Mouse (Mus musculus) lung, postnatal 0 days (tissue): ENCODE measurements around the gene Syce2. TPM values are rescaled to one million over a fixed set of nuclear protein-coding genes. Genes with fewer than 3 reads are reported as not detected.

Experiments used
- ATAC-seq: fragments of 200-750 bp; cut with Nextera tagmentation; 2 replicates; pipeline ENCODE4 v1.8.0; 2017; ENCODE audit warnings: moderate library complexity
- DNase-seq: peaks from one replicate; pipeline ENCODE4 v3.0.0-alpha.2; 2016; ENCODE audit warnings: low spot score
- H3K27ac ChIP-seq: fragments of 300-500 bp; sonication (generic); 2 replicates; pipeline ENCODE4 v1.5.1; 2014; ENCODE audit warnings: antibody characterized with exemption, mild to moderate bottlenecking, low read length, mixed read lengths
- H3K27me3 ChIP-seq: fragments of 300-500 bp; sonication (generic); replicated peaks from 2 replicates; pipeline ENCODE4 v1.6.1; 2014; ENCODE audit warnings: low read length, mixed read lengths; ENCODE audit not compliant: insufficient read depth
- H3K36me3 ChIP-seq: fragments of 300-500 bp; sonication (generic); 2 replicates; pipeline ENCODE4 v1.6.1; 2014; ENCODE audit warnings: low read length, mixed read lengths; ENCODE audit not compliant: insufficient read depth
- H3K4me1 ChIP-seq: fragments of 300-500 bp; sonication (generic); 2 replicates; pipeline ENCODE4 v1.6.1; 2014; ENCODE audit warnings: antibody characterized with exemption, low read depth, low read length, mixed read lengths; ENCODE audit not compliant: insufficient read depth
- H3K4me2 ChIP-seq: fragments of 300-500 bp; sonication (generic); replicated peaks from 2 replicates; pipeline ENCODE4 v1.6.1; 2014; ENCODE audit warnings: low read depth, mild to moderate bottlenecking, low read length, moderate library complexity, mixed read lengths
- H3K4me3 ChIP-seq: fragments of 300-500 bp; sonication (generic); 2 replicates; pipeline ENCODE4 v1.5.1; 2014; ENCODE audit warnings: low read depth, low read length
- H3K9ac ChIP-seq: fragments of 300-500 bp; sonication (generic); replicated peaks from 2 replicates; pipeline ENCODE4 v1.6.1; 2014; ENCODE audit warnings: low read depth, mild to moderate bottlenecking
- H3K9me3 ChIP-seq: fragments of 300-500 bp; sonication (generic); 2 replicates; pipeline ENCODE4 v1.6.1; 2016; ENCODE audit warnings: low read length, mixed read lengths
- CTCF ChIP-seq: IDR thresholded peaks from 2 replicates; pipeline ENCODE4 v1.5.1; 2016; ENCODE audit warnings: antibody characterized with exemption, mild to moderate bottlenecking
- EP300 ChIP-seq: IDR thresholded peaks from 2 replicates; pipeline ENCODE4 v1.6.1; 2016; ENCODE audit warnings: antibody characterized with exemption, mild to moderate bottlenecking, control low read depth
- WGBS: fragments of 180-500 bp; shearing (Covaris S2); extraction: QIAGEN DNeasy Blood & Tissue Kit; methylation state at CpG from one replicate; pipeline ENCODE4 v1.1.7; 2014; 5-methylcytosine and 5-hydroxymethylcytosine counted together
- polyA plus RNA-seq: library from polyadenylated mRNA; unstranded; fragments of >200 nt; fragmentation: Nextera tagmentation; extraction: Ambion mirVana; gene quantifications from 2 replicates; pipeline ENCODE4 v1.2.1, GENCODE M21; 2015

The Syce2 gene
- polyA plus RNA-seq, 1 experiment from 2014 or later = 11.1 TPM

DNA sequence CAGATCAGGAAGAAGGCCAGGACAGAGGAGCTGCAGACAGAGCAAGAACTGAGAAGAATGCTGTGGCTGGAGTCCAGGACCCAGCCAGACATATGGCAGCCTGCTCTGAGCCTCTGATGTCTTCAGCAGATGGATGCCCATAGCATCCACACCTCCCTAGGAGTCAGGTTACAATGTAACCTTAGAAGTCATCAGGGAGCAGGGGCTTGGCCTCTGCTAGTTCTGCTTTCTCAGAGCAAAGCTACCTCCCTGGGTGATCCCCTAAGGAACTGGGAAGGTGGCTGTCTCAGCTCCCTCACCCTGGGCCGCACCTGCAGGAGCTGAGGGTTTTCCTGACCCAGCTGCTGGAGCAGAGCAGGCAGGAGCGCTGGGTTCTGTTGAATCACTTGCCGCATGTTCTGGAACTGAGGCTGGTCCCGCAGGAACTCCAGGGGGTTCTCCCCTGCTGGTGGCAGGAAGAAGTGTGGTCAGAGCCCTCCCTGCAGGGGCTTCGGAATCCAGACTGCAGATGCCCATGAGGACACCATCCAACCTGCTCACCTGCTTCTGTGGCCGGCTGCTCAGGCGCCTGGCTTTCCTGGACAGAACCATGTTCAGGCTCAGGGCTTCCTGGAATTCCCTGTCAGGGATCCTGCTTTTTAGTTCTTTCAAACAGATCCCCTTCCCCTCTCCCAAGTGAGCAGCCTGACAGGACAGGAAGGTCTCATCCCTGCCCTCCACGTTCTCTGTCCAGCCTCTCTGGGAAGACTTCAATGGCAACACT is 34.6 kb upstream of the Syce2 start:
- 57% methylated on average over 8 of the region's 8 CpGs for WGBS
- H3K9me3 ChIP-seq = no peaks in the 10 kb centered on the region
- no peak overlapping the region for H3K27ac ChIP-seq
- peak; percentile 13; the same call in 1 of the 2 replicates for TF ChIP-seq CTCF
- no peak for TF ChIP-seq EP300
- no peak overlapping the region for H3K4me2 ChIP-seq
- peaks cover 23% of the 10 kb centered on the region for H3K36me3 ChIP-seq
- ATAC-seq (no peak), DNase-seq (no peak)
- H3K4me1 ChIP-seq = peaks cover 4% of the 10 kb centered on the region; the same call in 1 of the 2 replicates
- no peaks in the 10 kb centered on the region for H3K27me3 ChIP-seq
- no peak overlapping the region for H3K9ac ChIP-seq
- no peak overlapping the region for H3K4me3 ChIP-seq

GRCm38 (mm10) chr8:84837912-84838470 is 33.9 kb upstream of the Syce2 start:
- Histone ChIP-seq H3K9ac (no peak overlapping the region), H3K36me3 (peaks cover 29% of the 10 kb centered on the region), H3K9me3 (no peaks in the 10 kb centered on the region), H3K4me3 (no peak overlapping the region), H3K4me1 (peaks cover 1% of the 10 kb centered on the region; the same call in 1 of the 2 replicates), H3K4me2 (no peak overlapping the region), H3K27ac (no peak overlapping the region), H3K27me3 (no peaks in the 10 kb centered on the region)
- no peak for DNase-seq
- TF ChIP-seq EP300 (no peak), CTCF (no peak)
- 82% methylated on average over 15 of the region's 15 CpGs for WGBS
- ATAC-seq = no peak

DNA sequence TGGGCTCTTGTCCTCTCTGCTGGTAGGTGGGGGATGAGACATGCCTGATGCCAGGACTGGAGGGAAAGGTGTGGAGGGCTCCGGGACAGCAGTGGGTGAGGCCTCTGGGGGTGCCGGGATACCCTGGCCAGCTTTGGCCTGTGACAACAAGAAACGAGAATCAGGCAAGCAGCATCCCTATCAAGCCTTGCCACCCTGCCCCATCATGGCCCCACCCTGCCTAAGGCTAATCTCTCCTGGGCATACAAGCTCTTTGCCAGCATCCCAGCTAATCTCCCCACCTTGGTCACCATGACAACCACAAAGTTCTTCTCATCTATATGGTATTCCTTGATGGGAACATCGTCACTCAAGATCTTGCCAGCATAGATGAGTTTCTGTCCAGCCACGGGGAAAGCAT is 33.4 kb upstream of the Syce2 start:
- WGBS = 72% methylated on average over 5 of the region's 5 CpGs
- H3K4me3 ChIP-seq = no peak overlapping the region
- TF ChIP-seq CTCF (no peak), EP300 (no peak)
- no peak overlapping the region for H3K27ac ChIP-seq
- ATAC-seq (no peak), DNase-seq (no peak)
- no peaks in the 10 kb centered on the region for H3K27me3 ChIP-seq
- no peak overlapping the region for H3K4me2 ChIP-seq
- H3K9me3 ChIP-seq = no peaks in the 10 kb centered on the region
- H3K4me1 ChIP-seq = no peaks in the 10 kb centered on the region; the same call in 1 of the 2 replicates
- H3K9ac ChIP-seq = no peak overlapping the region
- H3K36me3 ChIP-seq = peaks cover 32% of the 10 kb centered on the region

DNA sequence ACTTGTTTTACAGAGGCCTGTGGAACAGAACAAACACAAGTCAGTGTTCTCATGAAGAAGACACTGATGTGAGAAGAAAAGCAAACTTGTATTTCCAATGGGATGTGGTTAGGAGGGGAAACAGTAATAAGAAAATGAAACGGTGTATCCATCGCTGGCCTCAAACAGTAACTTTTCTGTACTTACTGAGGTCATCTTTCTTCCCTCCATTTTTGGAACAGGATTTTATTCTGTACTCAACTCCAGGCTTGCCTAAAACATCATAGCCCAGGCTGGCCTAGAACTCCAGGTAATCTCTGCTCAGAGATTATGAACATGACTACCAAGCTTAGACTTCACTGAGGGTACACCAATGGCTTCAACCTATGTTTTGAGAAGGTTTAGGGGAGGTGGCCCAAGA is 32.5 kb upstream of the Syce2 start:
- Histone ChIP-seq H3K9ac (no peak overlapping the region), H3K4me3 (no peak overlapping the region), H3K27me3 (no peaks in the 10 kb centered on the region), H3K36me3 (peaks cover 35% of the 10 kb centered on the region), H3K27ac (no peak overlapping the region), H3K9me3 (no peaks in the 10 kb centered on the region), H3K4me2 (peak overlapping the region; percentile 96), H3K4me1 (no peaks in the 10 kb centered on the region; the same call in 1 of the 2 replicates)
- 89% methylated on average over 2 of the region's 2 CpGs for WGBS
- no peak for DNase-seq
- no peak for TF ChIP-seq CTCF
- no peak for TF ChIP-seq EP300
- no peak for ATAC-seq

- TF ChIP-seq EP300 = no peak
- TF ChIP-seq CTCF = no peak
- no peaks in the 10 kb centered on the region for H3K9me3 ChIP-seq
- H3K4me3 ChIP-seq = peak overlapping the region; percentile 93
- peak overlapping the region; percentile 87 for H3K9ac ChIP-seq
- 2% methylated on average over 7 of the region's 7 CpGs for WGBS
- peaks cover 2% of the 10 kb centered on the region; the same call in 1 of the 2 replicates for H3K4me1 ChIP-seq
- peak overlapping the region; percentile 96 for H3K4me2 ChIP-seq
- ATAC-seq (no peak), DNase-seq (no peak)
- peak overlapping the region; percentile 81 for H3K27ac ChIP-seq
- peaks cover 36% of the 10 kb centered on the region for H3K36me3 ChIP-seq
- H3K27me3 ChIP-seq = no peaks in the 10 kb centered on the region
Observed at GRCm38 (mm10) chr8:84839875-84840247, 32.0 kb upstream of the Syce2 start.

DNA sequence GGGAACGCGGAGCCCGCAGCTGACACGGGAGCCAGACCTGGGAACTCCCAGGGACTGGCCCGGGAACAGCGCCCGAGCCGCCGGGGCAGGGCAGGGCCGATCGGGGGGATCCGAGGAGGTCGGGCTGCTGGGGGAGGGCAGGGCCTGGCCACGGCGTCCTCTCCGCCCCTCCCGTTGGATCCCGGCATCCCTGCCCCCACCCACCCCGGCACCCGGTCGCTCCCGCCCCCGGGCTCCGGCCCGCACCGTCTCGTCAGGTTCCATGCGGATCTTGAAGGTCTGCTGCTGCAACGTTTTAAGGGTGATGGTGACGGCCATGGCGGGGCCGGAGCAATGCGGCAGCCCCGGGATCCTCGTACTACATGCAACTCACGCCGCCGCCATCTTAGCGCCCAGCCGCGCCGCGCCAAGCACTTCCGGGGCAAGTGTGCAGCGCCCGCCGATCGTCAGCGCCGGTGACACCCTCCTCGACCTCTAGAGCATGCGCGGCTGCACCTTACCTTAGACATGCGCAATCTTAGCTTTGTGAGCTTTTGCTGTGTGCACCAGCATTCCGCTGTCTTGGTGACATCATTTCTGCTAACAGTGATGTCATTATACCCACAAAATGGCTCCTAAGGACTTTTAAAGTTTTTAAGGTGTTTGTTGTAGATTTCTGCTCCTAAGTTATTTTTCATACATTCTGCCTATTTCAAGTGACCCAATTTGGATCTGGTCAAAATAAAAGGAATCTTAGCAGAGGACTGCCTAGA is 31.5 kb upstream of the Syce2 start, which contains the start of gene Rad23a:
TSS of gene Rad23a (minus strand) at position 418 of the 752 bp plus-strand sequence.
- H3K4me1 ChIP-seq = peaks cover 7% of the 10 kb centered on the region; the same call in 1 of the 2 replicates
- ATAC-seq (peak; percentile 97), DNase-seq (peak; percentile 98)
- H3K27me3 ChIP-seq = no peaks in the 10 kb centered on the region
- H3K36me3 ChIP-seq = peaks cover 37% of the 10 kb centered on the region
- peak within 1 kb of the TSS; percentile 81 for H3K27ac ChIP-seq
- TF ChIP-seq CTCF = no peak
- H3K9me3 ChIP-seq = no peaks in the 10 kb centered on the region
- H3K4me2 ChIP-seq = peak within 1 kb of the TSS; percentile 96
- peak within 1 kb of the TSS; percentile 93 for H3K4me3 ChIP-seq
- WGBS = under 1% methylated on average over 51 of the region's 55 CpGs
- peak within 1 kb of the TSS; percentile 87 for H3K9ac ChIP-seq
